Mouse (Mus musculus): ENCODE results near the gene As3mt.
"Not testable (repeated sequence)": the region's sequence is repeated elsewhere in the genome, so short reads cannot be mapped to it uniquely, and the experiment has no call there.

Gene As3mt

DNA sequence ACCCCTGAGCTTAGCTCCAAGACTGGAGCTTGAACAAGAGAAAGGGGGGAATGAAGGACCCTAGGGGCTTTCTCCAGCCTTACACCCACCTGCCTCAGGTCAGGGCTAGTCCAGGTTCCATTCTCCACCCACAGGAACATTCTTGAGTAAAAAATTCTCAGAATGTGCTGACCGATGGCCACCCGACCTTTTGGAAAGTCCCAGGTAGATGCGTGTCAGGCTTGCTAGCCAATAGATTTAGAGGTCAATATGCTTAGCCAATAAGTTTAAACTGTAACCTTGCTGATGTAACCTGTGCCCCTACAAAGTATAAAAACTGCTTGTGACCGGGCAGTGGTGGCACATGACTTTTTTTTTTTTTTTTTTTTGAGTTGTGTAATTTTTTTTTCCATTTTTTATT lies 49.0 kb downstream of the As3mt start:
- no peak for DNase-seq

DNA sequence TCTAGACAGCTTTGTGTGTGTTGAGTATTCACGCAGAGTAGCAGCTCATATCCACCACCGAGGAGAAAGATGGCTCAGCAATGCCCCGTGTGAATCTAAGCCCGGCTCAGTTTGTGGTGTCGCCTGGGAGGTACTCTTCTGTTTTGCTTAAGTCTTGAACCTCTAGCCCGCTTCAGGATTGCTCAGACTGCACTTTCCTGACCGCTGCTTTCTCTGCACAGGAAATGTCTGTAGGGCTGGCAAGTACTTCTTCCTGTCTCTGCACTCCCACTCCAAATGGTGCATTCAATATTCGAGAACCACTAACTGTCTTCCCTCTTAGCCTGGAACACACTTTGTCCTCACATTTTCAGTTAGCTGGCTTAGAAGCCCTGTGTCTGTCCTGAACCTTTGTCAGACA lies 51.8 kb downstream of the As3mt start:
- DNase-seq: no peak

DNA sequence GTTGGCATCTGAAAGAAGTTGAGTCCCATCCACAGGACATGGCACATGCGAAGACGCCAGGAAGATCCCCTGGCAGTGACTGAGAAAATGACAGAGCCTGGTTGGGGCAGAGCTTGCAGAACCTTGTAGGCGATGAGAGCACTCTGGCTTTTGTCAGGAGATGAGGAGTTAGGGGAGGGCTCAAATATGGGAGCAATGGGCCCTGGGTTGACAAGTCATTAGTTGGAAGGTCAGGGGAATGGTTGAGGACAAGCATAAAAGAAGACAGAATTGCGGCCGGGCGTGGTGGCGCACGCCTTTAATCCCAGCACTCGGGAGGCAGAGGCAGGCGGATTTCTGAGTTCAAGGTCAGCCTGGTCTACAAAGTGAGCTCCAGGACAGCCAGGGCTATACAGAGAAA lies 52.7 kb downstream of the As3mt start:
- DNase-seq: not testable (repeated sequence)

DNA sequence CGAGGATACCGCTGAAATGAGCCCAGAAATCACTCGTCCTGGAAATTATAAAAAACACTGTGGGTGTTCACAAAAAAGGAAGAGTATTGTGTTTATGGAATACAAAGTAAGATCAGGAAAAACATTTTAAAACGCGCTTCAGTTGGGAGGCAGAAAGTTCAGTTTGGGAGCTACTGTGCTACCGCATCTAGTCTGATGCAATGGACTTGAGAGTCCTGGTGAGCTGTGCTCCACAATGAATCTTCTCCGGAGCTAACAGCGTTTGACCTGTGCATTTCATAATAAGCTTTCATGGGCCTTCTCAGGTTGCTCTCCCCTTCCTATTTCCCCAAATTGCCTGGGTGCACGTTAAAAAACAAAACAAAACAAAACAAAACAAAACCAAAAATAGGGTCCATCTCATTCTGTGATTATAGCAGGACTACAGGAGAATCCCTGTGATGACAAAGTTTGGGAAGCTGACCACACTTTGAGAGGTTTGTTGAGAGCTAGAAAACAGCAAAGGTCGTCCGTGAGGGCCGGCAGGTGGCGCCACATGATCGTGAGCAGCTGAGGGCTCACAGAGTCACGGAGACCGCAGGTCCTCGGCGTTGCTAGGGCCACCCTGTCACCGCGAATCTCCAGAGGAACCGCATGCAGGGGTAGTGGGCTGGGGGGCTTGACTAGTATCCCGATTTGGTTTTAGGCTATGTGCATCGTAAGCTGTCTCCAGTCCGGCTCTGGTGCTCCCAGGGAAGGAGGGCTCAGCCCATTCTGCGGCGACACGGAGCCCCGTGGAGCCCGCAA lies 53.3 kb downstream of the As3mt start:
- DNase-seq: peak; percentile 94

DNA sequence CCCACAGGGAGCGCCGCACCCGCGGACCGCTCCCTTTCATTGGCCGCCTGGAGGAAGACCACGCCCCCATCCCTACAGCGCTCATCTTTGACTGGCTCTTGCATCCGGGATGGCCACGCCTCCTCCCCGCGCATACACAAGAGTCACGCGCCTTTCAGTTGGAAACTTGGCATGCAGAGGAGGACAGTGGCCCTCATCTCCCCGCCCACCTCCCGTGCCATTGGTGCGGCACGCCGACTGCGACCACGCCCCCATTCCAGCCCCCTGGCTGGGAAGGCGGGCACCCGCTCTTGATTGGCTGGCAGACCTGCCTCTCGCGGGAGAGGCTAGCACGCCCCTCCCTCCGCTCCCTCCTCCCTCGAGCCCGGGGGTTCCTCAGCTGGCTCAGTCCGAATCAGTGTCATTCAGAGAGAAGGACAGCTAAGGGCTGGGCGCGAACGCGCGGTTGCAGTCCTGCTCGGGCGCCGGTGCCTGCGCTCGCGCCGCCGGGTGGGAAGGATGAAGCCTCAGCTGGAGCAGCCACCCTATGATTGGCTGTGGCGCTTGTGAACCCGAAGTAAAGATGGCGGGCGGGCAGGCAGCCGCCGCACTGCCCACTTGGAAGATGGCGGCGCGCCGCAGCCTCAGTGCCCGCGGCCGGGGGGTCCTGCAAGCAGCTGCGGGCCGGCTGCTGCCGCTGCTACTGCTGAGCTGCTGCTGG lies 54.1 kb downstream of the As3mt start, which contains the start of gene Cnnm2:
Gene Cnnm2, plus strand, starts transcription at position 350 of the 700 bp plus-strand sequence.
- peak; percentile 100 for DNase-seq

DNA sequence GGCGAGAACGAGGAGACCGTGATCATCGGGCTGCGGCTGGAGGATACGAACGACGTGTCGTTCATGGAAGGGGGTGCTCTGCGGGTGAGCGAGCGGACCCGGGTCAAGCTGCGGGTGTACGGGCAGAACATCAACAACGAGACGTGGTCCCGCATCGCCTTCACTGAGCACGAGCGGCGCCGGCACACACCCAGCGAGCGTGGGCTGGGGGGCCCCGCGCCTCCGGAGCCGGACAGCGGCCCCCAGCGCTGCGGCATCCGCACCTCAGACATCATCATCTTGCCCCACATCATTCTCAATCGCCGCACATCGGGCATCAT lies 54.7 kb downstream of the As3mt start:
- peak in 1 of 2 experiments; percentile 42 for DNase-seq

DNA sequence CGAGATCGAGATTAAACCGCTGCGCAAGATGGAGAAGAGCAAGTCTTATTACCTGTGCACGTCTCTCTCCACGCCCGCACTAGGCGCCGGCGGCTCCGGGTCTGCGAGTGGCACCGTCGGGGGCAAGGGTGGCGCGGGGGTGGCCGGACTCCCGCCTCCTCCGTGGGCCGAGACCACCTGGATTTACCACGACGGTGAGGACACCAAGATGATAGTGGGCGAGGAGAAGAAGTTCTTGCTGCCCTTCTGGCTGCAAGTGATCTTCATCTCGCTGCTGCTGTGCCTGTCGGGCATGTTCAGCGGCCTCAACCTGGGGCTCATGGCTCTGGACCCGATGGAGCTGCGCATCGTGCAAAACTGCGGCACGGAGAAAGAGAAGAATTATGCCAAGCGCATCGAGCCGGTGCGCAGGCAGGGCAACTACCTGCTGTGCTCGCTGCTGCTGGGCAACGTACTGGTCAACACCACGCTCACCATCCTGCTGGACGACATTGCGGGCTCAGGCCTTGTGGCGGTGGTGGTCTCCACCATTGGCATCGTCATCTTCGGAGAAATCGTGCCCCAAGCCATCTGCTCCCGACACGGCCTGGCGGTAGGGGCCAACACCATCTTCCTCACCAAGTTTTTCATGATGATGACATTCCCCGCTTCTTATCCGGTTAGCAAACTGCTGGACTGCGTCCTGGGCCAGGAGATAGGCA lies 55.2 kb downstream of the As3mt start:
- peak; percentile 18 to 53 for DNase-seq

DNA sequence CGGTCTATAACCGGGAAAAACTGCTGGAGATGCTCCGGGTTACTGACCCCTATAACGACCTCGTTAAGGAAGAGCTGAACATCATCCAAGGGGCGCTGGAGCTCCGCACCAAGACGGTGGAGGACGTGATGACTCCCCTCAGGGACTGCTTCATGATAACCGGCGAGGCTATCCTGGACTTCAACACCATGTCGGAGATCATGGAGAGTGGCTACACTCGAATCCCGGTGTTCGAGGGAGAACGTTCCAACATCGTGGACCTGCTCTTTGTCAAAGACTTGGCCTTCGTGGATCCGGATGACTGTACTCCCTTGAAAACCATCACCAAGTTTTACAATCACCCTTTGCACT lies 55.7 kb downstream of the As3mt start:
- DNase-seq: no peak

DNA sequence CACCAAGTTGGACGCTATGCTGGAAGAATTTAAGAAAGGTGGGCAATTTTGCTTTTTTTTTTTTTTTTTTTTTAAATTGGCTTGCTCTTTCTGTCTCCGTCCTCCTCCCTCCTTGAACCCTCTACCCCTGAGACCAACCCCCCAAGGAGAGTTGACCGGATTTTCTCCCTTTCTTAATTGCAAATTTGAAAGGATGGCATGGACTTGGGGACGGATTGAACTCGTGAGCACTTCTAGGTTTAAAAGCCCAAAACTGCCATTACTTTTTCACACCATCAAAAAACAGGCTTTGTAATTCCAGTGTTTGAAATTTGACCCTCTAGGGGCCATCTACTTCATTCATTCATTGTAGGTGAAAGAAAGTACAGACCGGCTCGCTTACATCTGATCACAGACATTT lies 56.1 kb downstream of the As3mt start:
- DNase-seq: no peak

DNA sequence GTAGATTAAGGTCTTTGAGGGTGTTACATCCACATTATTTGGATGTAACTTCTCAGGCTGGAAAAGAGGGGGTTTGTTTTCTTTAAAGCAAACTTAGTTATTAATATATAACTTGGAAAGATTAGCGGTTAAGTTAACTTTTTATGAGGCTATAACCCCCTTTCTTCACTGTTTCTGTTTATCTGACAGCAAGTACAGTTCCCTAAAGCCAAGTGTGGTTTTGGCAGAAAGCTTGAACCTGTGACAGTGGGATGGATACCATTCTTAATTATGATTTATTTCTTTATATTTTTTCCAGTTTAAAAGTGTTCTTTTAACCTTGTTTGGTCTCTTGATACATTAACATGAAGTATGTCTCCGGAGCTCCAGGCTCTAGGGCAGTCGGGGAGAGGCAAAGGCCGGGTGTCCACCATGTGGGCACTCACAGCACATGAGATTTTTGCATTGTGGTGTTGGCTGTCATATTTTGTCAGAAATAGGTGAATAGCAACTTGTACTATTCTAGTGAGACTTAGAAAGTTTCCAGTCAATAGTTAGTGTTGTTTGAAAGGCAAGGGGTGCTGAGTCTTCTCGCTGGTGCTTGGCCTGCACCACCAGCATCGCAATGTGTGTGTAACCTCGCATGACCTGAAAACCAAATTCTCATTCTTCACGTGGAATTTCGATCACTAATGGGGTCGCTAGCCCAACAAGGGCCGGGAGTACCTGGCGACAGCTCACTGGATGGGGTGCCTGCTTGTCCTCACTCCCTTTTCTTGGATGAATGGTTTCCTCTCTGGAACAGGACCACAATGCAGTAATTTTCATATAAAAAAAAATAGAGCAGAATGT lies 56.9 kb downstream of the As3mt start:
- DNase-seq: no peak

DNA sequence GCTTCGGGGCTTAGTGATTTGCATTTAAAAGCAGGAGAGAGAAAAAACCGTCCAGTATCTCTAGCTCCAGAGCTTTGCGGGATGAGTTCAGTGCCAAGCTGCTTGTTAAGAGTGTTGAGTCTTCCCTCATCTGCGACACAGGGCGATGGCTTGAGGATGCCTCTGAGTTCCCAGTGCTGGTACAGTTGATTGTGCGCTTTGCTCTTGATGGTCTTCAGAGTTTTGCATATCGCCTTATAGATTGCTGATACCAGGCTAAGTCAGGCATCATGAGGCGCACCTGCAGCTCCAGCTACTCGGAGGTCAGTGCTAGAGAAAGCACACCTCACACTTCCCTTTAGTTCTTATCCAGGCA lies 57.5 kb downstream of the As3mt start:
- no peak for DNase-seq

DNA sequence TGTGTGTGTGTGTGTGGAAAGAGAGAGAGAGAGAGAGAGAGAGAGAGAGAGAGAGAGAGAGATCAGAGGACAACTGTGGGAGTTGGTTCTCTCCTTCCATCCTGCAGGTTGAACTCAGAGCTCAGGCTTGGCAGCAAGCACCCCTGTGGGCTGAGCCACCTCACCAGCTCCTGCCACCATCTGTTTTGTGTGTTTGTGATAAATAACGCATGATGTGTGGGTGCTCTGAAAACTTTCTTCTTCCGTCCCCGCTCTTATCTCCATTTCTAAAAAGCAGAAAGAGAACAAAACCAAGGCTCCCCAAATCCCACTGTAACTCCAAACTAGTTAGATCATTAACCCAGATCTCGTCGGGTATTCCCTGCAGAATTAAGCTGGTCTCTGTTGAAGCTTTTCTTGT lies 58.9 kb downstream of the As3mt start:
- no peak for DNase-seq

DNA sequence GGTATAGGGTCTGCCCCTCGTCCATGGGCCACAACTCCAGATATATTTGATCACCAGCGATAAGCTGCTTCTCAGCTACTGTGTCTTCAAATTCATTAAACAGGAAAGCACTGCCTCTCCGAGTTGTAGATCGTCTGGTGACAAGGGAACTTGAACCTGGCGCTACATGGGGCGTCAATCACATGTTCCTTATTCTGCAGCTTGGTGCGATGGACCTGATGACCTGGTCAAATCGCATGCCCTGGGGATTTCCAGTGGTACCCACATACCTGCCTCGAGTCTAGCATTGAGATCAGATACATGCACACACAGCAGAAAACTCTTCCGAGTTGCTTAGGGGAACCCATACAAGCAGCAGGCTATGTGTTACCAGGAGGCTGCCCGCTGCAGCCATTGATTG lies 62.5 kb downstream of the As3mt start:
- DNase-seq: no peak

DNA sequence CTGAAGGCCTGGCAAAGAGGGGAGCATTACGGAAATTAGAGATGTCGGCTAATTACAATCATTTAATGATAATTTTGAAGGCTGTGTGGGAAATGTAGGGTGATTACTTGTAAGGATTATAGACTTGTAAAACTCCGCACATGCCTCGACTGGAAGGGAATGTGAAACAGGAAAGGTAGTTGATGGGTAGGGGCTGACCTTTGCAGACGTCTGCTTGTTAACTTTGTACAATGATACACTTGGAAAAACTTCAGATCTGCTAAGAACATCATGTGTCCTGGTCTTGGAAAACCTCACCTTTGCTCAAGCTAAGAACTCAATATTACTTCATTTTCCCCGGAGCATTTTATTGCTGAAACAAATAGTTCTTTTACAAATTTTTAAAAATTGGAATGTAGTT lies 64.5 kb downstream of the As3mt start:
- no peak for DNase-seq

DNA sequence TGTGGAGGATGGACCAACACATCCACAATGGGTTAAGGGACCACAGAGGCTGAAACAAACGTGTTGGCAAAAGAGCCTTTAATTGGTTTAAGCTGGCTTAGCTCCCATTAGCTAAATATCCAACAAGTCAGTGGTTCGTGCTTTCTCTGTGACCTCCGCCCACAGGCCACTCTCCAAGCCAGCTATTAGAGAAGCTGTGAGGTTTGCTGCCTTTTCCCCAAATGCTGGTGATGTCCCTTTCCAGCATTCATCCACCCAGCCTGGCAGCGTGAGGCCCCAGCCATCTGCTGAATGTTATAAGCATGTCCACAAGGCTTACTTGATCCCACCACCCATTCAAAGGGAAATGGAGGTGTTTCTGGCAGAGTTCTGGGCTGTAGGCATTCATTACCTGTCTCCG lies 69.1 kb downstream of the As3mt start:
- no peak for DNase-seq

DNA sequence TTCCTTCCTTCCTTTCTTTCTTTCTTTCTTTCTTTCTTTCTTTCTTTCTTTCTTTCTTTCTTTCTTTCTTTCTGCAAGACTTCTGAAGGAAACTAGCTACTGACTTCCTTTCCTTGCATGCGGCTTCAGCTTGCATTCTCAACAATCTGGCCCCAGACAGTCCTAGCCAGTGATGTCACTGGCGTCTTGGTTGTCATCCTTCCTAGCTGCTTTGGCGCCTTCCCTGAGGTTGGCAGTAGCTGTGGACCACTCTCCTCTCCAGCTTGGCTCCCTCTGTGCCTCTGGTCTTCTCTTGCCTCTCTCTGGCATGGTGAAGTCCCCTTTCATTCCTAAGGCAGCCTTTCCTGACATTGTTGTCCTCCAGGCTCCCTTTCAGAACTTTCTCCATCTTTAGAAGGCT lies 69.6 kb downstream of the As3mt start:
- DNase-seq: no peak

DNA sequence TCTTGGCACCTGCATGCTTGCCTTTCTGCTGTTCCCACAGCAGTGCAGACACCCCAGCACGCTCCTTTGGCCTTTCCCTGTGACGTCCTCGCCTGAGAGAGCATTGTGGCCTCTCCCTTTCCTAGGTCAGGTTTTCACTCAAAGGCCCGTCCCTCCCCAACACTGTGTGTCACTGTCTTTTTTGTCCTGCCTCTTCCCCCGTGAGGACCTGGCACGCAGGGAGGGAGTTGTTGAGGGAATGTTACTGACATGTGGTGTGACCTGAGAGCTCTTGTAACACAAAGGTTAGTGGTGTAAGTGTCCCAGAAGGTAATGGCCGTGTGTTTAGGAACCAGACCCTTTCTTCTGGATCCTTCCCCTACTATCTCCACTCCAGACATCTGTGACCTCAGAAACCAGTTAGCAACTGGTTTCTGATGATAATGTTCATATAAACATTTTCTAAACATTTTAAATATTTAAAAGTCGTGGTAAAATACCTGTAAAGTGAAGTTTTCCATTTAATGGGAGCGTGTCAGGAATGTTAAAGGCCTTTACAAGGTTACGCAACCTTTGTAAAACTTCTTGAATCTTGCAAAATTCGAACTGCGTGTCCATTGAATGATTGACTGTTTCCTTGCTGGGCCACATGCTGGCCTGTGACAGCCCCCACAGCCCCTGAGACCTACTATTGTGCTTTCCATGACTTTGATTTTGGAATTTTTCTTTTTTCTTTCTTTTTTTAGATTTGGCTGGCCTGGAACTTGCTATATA lies 70.8 kb downstream of the As3mt start:
- no peak for DNase-seq

DNA sequence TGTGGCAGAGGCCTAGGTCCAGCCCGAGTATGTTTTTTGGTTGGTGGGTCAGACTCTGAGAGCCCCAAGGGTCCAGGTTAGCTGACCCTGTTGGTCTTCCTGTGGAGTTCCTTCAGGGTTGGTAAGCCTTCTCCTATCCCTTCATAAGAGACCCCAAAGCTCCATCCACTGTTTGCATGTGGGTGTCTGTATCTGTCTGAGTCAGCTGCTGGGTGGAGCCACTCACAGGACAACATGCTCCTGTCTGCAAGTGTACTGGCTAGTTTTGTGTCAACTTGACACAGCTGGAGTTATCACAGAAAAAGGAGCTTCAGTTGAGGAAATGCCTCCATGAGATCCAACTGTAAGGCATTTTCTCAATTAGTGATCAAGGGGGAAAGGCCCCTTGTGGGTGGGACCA lies 71.9 kb downstream of the As3mt start:
- not testable (repeated sequence) for DNase-seq

DNA sequence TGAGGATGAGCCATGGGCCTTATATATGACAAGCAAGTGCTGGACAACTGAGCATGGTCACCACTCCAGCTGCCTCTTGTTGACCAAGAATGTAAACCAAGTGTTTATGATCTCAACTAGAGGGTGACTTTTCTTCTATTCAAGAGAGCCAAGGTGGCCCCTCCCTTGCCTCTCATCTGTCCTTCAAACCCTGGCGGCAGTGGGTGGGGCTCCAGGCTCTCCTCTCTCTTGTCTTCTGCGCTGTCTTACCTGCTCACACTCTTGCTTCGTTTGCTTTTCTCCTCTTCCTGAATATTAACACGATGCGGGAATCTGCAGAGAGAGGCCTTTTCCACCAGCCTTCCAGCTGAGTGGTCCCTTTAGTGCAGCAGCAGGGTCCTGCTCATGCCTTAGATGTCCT lies 76.8 kb downstream of the As3mt start:
- no peak for DNase-seq

DNA sequence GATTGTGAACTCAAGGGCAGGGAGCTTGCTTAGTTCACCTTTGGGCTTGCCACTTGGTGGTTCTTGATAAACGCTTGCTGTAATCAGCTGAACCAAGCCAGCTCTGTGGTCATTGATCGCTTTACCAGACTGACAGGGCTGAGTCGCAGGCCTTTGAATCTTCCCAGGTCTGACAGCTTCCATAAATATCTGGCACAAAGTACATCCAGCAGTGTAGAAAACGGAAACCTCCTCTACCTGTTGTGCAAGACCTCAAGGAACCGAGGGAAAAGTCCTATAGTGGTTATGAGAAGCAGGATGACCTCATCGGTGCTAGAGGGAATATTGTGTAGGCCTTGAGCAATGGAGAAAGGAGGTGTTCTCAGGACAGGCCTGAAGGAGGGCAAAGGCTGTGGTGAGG lies 77.2 kb downstream of the As3mt start:
- peak in 1 of 2 experiments; percentile 38 for DNase-seq

DNA sequence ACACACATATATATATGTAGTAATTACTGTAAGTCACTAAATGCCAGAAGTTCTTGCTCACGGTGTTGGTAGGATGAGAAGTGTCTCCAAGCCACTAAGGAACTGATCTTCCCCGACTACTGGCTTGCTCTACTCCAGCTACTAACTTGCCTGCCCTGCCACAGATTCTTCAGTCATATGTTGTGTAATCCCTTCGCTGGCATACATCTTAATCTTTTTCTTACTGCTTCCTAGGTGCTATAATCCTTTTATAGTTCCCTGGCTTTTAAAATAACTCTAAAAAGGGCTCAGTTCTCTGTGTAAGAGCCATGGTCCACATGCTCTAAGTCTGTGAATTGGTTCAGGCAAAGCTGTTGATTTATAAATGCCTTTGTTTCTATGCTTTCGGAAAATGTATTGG lies 78.4 kb downstream of the As3mt start:
- no peak for DNase-seq

DNA sequence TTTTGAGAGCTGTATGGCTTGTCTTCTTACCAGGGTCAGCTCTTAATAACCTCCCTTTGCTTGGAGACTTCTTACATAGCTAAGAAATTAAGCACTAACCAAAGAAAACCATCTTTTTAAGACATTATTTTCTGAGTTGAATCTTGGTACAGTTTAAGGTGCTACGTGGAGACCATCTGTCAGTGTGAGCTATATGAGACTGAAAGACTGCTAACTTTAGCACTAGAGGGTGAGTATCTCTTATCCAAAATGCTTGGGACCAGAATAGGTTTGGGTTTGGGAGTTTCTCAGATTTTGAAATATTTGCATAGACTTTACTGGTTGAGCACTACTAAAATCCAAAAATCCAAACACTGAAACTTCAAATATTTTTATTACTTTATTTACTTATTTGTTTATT lies 82.5 kb downstream of the As3mt start:
- DNase-seq: no peak

All from kidney, postnatal 25 days (tissue).